Mouse (Mus musculus) embryonic stem cell, embryonic (primary cell): ENCODE results near the gene Pnmal2.

Experiments used
- CTCF ChIA-PET, 4 experiments: fragments of 300-600 bp in 2 of 4; fragments of 350-600 bp in 2 of 4; sonication (Branson Sonifier 250); formaldehyde crosslinking; loops; one replicate each; lab custom pipeline; 2022; ENCODE audit warnings: inconsistent platforms in 2 of 4; lab: Charles Lee
- POLR2A ChIA-PET, 4 experiments: fragments of 300-600 bp in 2 of 4; fragments of 350-600 bp in 2 of 4; sonication (Branson Sonifier 250); formaldehyde crosslinking; loops; one replicate each; lab custom pipeline; 2022; ENCODE audit warnings: antibody characterized with exemption in 4 of 4, inconsistent platforms in 1 of 4; lab: Charles Lee

The Pnmal2 gene

DNA sequence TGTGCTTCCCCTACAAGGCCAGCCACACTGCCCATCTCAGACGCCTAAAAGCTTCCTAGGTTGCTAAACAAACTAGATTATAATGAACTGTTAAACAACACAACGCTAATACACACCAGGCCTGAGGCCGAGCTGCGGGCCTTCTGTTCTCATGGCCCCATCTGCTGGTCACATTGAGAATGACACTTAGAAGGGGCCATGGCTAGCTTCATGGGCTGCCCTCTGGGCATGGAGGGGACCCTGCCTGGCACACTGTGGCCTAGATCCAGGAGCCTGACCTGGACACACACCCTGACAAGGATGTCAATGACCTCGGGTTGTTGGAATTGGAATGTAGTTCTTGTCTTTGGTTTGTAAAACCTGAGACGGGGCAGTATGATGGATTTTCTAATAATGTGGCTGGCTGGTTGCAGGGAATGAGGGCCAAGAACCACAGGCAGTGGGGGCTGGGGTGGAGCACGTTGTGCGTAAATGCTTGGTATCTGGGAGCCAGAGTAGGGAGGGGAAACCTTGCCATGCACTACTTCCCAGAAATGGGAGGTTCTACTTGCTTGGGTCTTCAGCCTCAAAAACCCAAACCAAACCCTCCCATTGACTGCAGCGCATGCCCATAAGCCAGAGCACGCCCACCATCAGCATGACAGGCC is 30.6 kb upstream of the Pnmal2 start:
- CTCF ChIA-PET, result interaction anchor here (0.5 to 3.3 kb wide), 47 partner anchors 8 to 284 kb away, joined by 3 to 40 read pairs (median 4); partner anchors contain the start of genes Dact3 (in 4 of the 4), Gng8 (in 2 of the 4), Ap2s1 (in 1 of the 4) and Pnmal1 (in 1 of the 4)
- POLR2A ChIA-PET, result interaction anchor here (0.7 to 2.3 kb wide), 21 partner anchors 9 to 285 kb away, joined by 3 to 10 read pairs (median 4); partner anchors contain the start of genes Calm3 (in 2 of the 4), Dact3 (in 2 of the 4), Gng8 (in 2 of the 4) and Hif3a (in 1 of the 4)

GRCm38 (mm10) chr7:16914453-16915343 is 29.8 kb upstream of the Pnmal2 start:
- ChIA-PET CTCF (interaction anchor here (0.7 to 3.3 kb wide), 42 partner anchors 8 to 285 kb away, joined by 3 to 40 read pairs (median 4); partner anchors contain the start of genes Dact3 (in 4 of the 4), Ap2s1 (in 1 of the 4), Gng8 (in 1 of the 4) and Pnmal2 (in 1 of the 4)), POLR2A (interaction anchor here (0.5 to 2.3 kb wide), 20 partner anchors 8 to 285 kb away, joined by 3 to 10 read pairs (median 4); partner anchors contain the start of genes Calm3 (in 2 of the 4), Dact3 (in 2 of the 4), Gng8 (in 1 of the 4) and Hif3a (in 1 of the 4))

DNA sequence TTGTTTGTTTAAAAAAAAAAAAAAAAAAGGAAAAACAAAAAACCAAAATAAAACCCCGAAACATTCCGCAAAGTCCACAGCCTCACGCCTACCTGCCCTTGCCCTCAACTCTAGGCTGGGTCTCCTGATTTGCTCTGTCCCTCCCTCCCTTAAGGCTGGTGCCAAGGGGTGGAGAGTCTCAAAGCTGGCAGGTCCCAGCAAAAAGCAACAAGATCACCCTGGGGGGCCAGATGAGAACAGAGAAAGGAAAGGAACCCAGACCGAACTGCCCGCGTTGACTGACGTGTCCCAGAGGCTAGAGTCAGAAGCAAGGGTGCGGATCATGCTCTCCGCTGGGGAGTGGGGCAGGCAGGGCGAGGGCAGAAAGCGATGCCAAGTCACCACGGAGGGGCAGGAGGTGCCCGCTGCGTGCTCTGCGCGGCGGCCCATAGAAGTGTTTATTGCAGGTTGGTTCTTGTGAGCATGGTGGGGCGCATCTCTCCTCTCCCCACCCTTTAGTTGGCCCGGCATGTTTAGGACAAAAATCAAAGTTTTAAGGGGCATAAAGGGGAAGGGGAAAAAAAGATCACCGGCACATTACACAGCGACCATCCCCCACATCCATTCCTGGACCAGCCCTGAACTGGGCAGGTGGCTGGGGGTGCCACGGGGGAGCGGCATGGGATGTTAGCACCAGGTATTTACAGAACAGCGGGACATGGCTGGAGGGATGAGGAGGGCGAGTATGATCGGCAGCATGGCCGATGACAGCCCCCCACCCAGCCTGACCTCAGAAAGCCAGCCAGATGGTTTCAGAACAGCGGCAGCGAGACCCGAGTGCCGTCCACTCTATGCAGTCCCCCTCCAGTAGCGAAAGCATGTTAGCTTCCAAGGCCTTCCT is 28.8 kb upstream of the Pnmal2 start:
- POLR2A ChIA-PET, result interaction anchor here in 3 of 4 experiments (0.6 to 2.3 kb wide), 8 partner anchors 8 to 883 kb away, joined by 3 to 9 read pairs (median 4); partner anchors contain the start of genes Dact3 (in 1 of the 3) and Gng8 (in 1 of the 3)
- CTCF ChIA-PET, result interaction anchor here in 3 of 4 experiments (0.7 to 1.8 kb wide), 5 partner anchors 41 to 170 kb away, joined by 3 to 7 read pairs (median 4); partner anchors contain the start of gene Dact3 (in 1 of the 3)

DNA sequence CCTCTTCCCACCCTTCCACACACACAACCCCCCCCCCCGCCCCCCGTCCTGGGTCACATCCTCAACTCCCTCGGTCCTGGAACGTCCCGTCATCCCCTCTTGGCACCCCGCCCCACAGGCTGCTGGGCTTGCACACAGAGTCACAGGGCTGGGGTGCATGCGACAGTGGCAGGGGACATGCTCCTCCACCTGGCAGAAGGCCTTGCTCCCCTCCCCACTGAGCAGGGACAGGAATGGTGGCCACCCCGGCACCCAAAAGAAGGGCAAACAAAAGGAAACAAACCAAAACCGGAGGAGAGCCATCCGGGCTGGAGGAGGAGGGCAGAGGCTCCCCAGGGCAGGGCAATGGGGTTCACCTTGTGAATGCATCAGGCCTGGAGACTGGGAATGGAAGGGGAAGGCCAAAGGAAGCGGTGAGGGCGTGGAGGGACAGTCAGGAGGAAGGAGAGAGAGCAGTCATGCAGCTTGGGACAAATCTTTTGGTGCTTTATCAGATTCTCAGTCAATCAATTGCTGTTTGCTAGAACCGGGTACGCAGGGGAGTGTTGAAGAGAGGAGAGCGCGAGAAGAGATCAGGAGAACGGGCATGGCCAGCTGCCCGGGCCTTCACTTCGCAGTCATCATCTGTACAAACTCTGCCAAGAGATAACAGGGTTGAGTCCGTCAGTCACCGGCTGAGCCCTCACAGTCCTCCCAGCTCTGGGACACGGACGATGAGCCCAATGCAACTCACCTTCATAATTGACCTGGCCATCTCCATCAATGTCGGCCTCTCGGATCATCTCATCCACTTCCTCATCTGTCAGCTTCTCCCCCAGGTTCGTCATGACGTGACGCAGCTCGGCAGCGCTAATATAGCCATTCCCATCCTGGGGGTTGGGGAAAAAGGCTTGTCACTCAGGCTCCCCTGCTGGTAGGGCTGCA is 27.9 kb upstream of the Pnmal2 start:
- CTCF ChIA-PET, result interaction anchor here in 2 of 4 experiments (0.8 to 1.4 kb wide), 2 partner anchors 22 to 43 kb away, joined by 3 read pairs; no protein-coding TSS in a partner anchor
- POLR2A ChIA-PET, result interaction anchor here in 3 of 4 experiments (0.6 to 1.7 kb wide), 5 partner anchors 22 to 54 kb away, joined by 3 to 5 read pairs (median 4); partner anchors contain the start of gene Gng8 (in 1 of the 3)

DNA sequence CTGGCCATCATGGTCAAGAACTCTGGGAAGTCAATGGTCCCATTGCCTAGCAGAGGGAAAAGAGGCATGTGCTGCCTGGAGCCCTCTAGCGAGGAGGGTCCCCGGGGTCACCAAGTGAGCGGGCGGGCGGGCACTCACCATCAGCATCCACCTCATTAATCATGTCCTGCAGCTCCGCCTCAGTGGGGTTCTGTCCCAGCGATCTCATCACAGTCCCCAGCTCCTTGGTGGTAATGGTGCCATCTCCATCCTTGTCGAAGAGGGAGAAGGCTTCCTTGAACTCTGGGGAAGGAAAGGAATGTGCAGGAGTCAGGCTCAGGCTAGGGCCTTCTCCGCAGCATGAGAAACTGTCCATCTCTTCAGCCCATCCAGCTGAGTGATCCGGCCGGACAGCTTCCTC is 27.0 kb upstream of the Pnmal2 start:
- ChIA-PET CTCF (interaction anchor here in 2 of 4 experiments (0.8 to 1.5 kb wide), 3 partner anchors 15 to 44 kb away, joined by 3 to 5 read pairs (median 3); no protein-coding TSS in a partner anchor), POLR2A (interaction anchor here in 2 of 4 experiments (0.8 to 1.7 kb wide), 6 partner anchors 22 to 107 kb away, joined by 3 to 5 read pairs (median 4); partner anchors contain the start of gene Gng8 (in 1 of the 2))

DNA sequence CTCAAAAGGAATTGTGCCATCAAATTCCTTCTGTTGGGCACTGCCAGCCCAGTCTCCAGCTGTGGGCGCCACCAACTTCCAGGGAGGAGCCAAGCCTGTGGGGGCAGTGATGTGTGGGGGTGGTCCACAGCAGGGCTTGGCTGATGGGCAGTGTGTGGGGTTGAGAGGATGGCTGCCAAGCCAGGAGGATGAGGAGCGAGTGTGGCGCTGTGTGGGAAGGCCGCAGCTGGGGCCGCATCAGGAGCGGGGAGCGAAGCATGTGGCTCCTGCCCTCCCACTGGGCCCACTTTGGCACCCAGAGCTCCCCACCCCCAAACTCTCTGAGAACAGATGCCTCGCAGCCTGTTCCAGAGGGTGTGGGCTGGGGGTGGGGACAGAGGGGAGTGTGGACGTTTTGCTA is 26.5 kb upstream of the Pnmal2 start:
- ChIA-PET POLR2A (interaction anchor here in 2 of 4 experiments (1.2 to 1.7 kb wide), 5 partner anchors 27 to 189 kb away, joined by 3 to 5 read pairs (median 4); partner anchors contain the start of gene Gng8 (in 1 of the 2)), CTCF (interaction anchor here in 2 of 4 experiments (1.4 to 1.8 kb wide), 4 partner anchors 15 to 82 kb away, joined by 3 to 8 read pairs (median 5); partner anchors contain the start of gene Gng8 (in 1 of the 2))

DNA sequence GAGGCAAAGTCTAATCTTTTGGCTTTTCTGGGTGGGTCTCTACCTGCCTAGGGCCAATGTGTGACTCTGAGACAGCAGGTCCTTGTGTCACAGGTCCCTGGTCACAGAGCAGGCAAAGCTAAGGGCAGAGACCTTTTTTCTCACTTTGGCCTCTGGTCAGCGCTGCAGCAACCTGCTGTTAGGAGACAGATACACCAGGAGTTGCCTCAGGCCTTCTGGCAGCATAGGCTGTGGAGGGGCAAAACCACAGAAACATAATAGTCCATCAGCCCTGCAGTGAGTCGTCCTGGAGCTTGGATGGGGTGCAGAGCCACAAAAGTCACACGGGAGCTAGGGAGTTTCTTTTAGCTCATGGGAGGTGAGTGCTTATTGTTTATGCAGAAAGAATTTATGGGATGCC is 25.8 kb upstream of the Pnmal2 start:
- CTCF ChIA-PET, result interaction anchor here (0.6 to 1.8 kb wide), 8 partner anchors 14 to 636 kb away, joined by 3 to 8 read pairs (median 5); partner anchors contain the start of gene Gng8 (in 1 of the 4)
- POLR2A ChIA-PET, result interaction anchor here in 3 of 4 experiments (0.6 to 1.7 kb wide), 8 partner anchors 22 to 502 kb away, joined by 3 to 5 read pairs (median 4); partner anchors contain the start of gene Gng8 (in 1 of the 3)

DNA sequence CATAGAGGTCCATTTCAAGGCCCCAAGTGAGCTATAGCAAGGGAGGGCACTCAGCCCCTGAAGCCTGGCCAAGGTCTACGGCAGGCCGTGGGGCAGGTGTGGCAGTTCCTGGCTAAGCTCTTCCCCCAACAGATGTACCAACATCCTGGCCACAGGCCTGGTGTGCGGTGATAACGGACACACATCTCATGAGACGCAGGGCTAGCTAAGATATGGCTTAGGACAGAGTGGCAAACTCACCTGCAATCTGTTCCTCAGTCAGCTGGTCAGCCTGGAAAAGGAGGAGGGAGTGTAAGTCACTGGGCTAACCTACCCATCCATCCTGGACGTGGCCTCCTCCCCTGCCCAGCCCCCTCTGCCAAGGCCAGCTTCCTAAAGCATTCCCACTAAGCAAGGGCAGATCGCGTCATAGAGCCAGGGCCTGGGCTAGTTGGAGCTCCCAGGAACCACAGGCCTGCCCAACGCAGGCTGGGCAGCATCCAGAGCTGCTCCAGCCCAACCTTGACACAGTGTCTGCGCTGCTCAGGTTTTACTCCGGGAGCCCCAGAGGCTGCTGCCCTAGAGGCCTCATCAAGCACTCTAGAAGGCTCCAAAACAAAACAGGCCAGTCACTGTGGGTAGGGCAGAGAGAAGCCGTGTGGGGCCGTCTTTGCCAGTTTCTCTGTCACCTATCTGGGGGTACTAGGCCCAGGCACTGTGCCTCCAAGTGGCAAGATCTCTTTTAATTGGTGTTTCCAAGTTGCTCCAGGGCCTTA is 24.9 kb upstream of the Pnmal2 start:
- POLR2A ChIA-PET, result interaction anchor here in 3 of 4 experiments (0.6 to 1.6 kb wide), 5 partner anchors 21 to 503 kb away, joined by 3 to 5 read pairs (median 4); no protein-coding TSS in a partner anchor

DNA sequence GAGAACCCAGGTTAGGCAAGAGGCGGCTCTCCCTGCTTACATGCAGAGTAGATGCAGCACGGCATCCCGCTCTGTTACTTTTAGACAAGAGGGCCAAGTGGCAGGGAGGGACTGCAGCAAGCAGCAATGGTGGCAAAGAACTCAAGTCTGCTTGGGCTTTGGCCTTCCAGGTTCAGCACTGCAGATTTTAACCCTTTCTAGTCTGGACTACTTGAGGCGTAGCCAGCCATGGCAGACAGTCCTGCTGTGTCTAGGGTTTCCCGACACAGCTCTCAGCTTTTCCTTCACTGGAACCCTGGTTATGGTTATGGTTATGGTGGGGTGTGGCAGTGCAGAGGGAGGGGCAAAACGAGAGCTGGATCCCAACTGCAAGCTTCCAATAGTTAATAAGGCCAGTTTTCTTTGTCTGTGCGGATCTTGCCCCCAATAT is 24.3 kb upstream of the Pnmal2 start:
- ChIA-PET CTCF (interaction anchor here in 1 of 4 experiments (1.0 to 1.2 kb wide), 2 partner anchors 19 to 25 kb away, joined by 3 to 8 read pairs; no protein-coding TSS in a partner anchor), POLR2A (interaction anchor here in 1 of 4 experiments (1.6 kb wide), 1 partner anchor 50 kb away, joined by 5 read pairs; no protein-coding TSS in a partner anchor)

More for the DNA sequence above, 24.9 kb upstream of the Pnmal2 start:
- CTCF ChIA-PET, result interaction anchor here (0.6 to 1.8 kb wide), 9 partner anchors 20 to 637 kb away, joined by 3 to 8 read pairs (median 4); partner anchors contain the start of gene Gng8 (in 1 of the 4)

GRCm38 (mm10) chr7:16920818-16921791 is 23.4 kb upstream of the Pnmal2 start:
- CTCF ChIA-PET, result interaction anchor here in 3 of 4 experiments (0.7 to 3.0 kb wide), 8 partner anchors 8 to 1387 kb away, joined by 3 to 11 read pairs (median 4); partner anchors contain the start of gene Gng8 (in 1 of the 3)
- POLR2A ChIA-PET, result interaction anchor here in 2 of 4 experiments (0.7 to 1.5 kb wide), 9 partner anchors 17 to 139 kb away, joined by 3 to 5 read pairs (median 4); partner anchors contain the start of genes Dact3 (in 1 of the 2), Gng8 (in 1 of the 2) and Pnmal2 (in 1 of the 2)

- ChIA-PET CTCF (interaction anchor here in 2 of 4 experiments (0.7 to 3.0 kb wide), 7 partner anchors 8 to 253 kb away, joined by 3 to 11 read pairs (median 5); partner anchors contain the start of gene Gng8 (in 1 of the 2)), POLR2A (interaction anchor here in 2 of 4 experiments (0.7 to 2.3 kb wide), 11 partner anchors 8 to 100 kb away, joined by 3 to 10 read pairs (median 5); partner anchors contain the start of genes Dact3 (in 1 of the 2), Gng8 (in 1 of the 2) and Pnmal2 (in 1 of the 2))
These were observed 22.6 kb upstream of the Pnmal2 start for GRCm38 (mm10) chr7:16921881-16922335.

DNA sequence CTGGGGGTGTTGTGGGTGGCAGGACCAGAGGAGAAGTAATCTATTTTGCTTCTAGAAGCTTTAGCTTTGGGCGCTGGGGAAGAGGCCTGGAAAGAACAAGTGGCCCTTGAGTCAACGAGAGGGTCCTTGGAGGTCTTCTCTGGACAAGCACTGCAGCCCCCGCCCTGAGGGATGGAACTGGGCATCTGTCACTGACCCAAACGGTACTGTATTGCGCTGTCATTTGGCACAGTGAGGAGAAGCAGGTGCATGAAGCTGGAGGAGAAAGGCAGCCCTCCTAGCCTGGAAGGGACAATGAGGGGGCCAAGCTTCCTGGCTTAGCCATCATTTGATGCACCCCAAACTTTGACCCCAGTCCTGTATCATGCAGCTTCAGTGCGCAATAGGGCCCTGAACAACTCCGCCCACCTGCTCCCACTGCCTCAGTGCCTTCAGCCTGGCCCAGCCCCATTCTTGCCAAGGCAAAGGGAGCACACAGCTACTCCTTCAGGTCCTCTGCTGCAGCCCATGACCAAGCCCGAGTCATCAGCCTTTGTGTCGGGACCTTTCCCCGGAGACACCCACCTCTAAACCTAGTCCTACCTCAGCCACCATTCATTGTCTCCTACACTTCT is 22.0 kb upstream of the Pnmal2 start:
- CTCF ChIA-PET, result interaction anchor here in 3 of 4 experiments (0.6 to 3.0 kb wide), 10 partner anchors 9 to 254 kb away, joined by 3 to 11 read pairs (median 4); partner anchors contain the start of gene Gng8 (in 1 of the 3)
- POLR2A ChIA-PET, result interaction anchor here in 2 of 4 experiments (1.0 to 2.3 kb wide), 11 partner anchors 8 to 76 kb away, joined by 3 to 10 read pairs (median 5); partner anchors contain the start of genes Gng8 (in 2 of the 2), Dact3 (in 1 of the 2) and Pnmal2 (in 1 of the 2)
